Comparison of ENCODE assay signal across 7 mouse cellular contexts in genomic region chr3:158559691-158560650, GRCm38 (mm10). TPM values are rescaled to one million over a fixed set of nuclear protein-coding genes. Genes with fewer than 3 reads are reported as not detected.
A peak's percentile ranks its signal among the peaks of the same experiment; 100 is the strongest.
DNase-seq lines count a peak whose midpoint lies in the region; ATAC-seq and TF ChIP-seq lines count a peak whose summit lies in the region.

No protein-coding gene starts in this region.

- peaks cover 13% of the 10 kb centered on the region for H3K4me1 ChIP-seq in bone marrow macrophage, adult 2 months (ENCODE audit: control insufficient read depth, insufficient read depth, low read length)
- H3K4me1 ChIP-seq in hindbrain, embryonic 13.5 days (replicated peaks), result peaks cover 24% of the 10 kb centered on the region
- peaks cover 21% of the 10 kb centered on the region for H3K4me1 ChIP-seq in limb, embryonic 10.5 days

- H3K9me3 ChIP-seq in hindbrain, embryonic 13.5 days, result no peaks in the 10 kb centered on the region
- H3K9me3 ChIP-seq in limb, embryonic 10.5 days (replicated peaks), result no peaks in the 10 kb centered on the region

- no peak for TF ChIP-seq POLR2A in bone marrow macrophage, adult 2 months (IDR thresholded peaks at IDR 0.05; ENCODE audit: borderline replicate concordance, low read depth, low read length)

- 2% methylated on average over 18 of the region's 18 CpGs for WGBS in hindbrain, embryonic 13.5 days
- 3% methylated on average over 18 of the region's 18 CpGs for WGBS in limb, embryonic 10.5 days

- TF ChIP-seq CTCF in bone marrow macrophage, adult 2 months (IDR thresholded peaks at IDR 0.05; ENCODE audit: low read depth, low read length), result no peak

- no peaks in the 10 kb centered on the region for H3K36me3 ChIP-seq in hindbrain, embryonic 13.5 days
- H3K36me3 ChIP-seq in limb, embryonic 10.5 days, result no peaks in the 10 kb centered on the region

- peak; percentile 49 for ATAC-seq in hindbrain, embryonic 13.5 days (ENCODE audit: low FRiP score)

- peak overlapping the region; percentile 50 for H3K4me3 ChIP-seq in bone marrow macrophage, adult 2 months (ENCODE audit: insufficient read depth, low read length)
- peak overlapping the region; percentile 90 for H3K4me3 ChIP-seq in hindbrain, embryonic 13.5 days
- H3K4me3 ChIP-seq in limb, embryonic 10.5 days, result 0 out of 2 replicates have a peak overlapping the region, but pooled peaks have one; percentile 64

- peak overlapping the region; percentile 78 for H3K4me2 ChIP-seq in hindbrain, embryonic 13.5 days

- no peaks in the 10 kb centered on the region for H3K27me3 ChIP-seq in hindbrain, embryonic 13.5 days
- peaks cover 61% of the 10 kb centered on the region for H3K27me3 ChIP-seq in limb, embryonic 10.5 days (ENCODE audit: low read depth, poor library complexity, severe bottlenecking)

- peak overlapping the region; percentile 95 for H3K9ac ChIP-seq in hindbrain, embryonic 13.5 days

- DNase-seq in embryo, embryonic 10.5 days (ENCODE audit: low spot score), result peak; percentile 15
- DNase-seq in limb, embryonic 10.5 days (ENCODE audit: low spot score), result peak; percentile 34
- peak; percentile 71 for DNase-seq in right cerebral cortex, postnatal 25 days
- DNase-seq in gastrocnemius, postnatal 4 days (ENCODE audit: low spot score in 2 of 2), result no peak
- DNase-seq in adrenal gland, postnatal 10 days, result no peak

- no peak overlapping the region for H3K27ac ChIP-seq in bone marrow macrophage, adult 2 months (ENCODE audit: insufficient read depth, low read depth, low read length)
- H3K27ac ChIP-seq in hindbrain, embryonic 13.5 days, result peak overlapping the region; percentile 94
- H3K27ac ChIP-seq in limb, embryonic 10.5 days, result no peak overlapping the region

RNA-seq across cellular contexts. Expression of gene Lrrc7, which starts 2.0 kb away (rescaled TPM):
- not detected in 2 replicates for polyA plus RNA-seq in bone marrow macrophage, adult 2 months (2012; ENCODE audit: insufficient read depth, insufficient read length, missing spikeins)
- polyA plus RNA-seq in hindbrain, embryonic 13.5 days (2015; fragmentation: Nextera tagmentation; extraction: Ambion mirVana), result 11.5 and 12.2 TPM in 2 replicates
- polyA plus RNA-seq in limb, embryonic 10.5 days (2016; fragmentation: Nextera tagmentation; extraction: Ambion mirVana), result 0.14 and 0.20 TPM in 2 replicates
- under 1 TPM; 0.05 to 0.10 TPM for total RNA-seq in gastrocnemius, postnatal 4 days (2021)
- under 1 TPM; 0.30 to 0.36 TPM for total RNA-seq in adrenal gland, postnatal 10 days (2021)

Comparison
In these comparisons a context has a peak if more than half of its experiments do, and no peak if none do; other contexts are left out.
1. DNase-seq: peak in embryo, embryonic 10.5 days (single experiment), limb, embryonic 10.5 days (single experiment) and right cerebral cortex, postnatal 25 days (single experiment); none in gastrocnemius, postnatal 4 days (0 of 2) and adrenal gland, postnatal 10 days (single experiment).
2. RNA of gene Lrrc7, which starts 2.0 kb away (polyA plus RNA-seq): 11.5 to 12.2 TPM in hindbrain, embryonic 13.5 days; 0.14 to 0.20 TPM in limb, embryonic 10.5 days and not detected in bone marrow macrophage, adult 2 months; every median in the first group is over 10 times any median in the second.
3. Peak in every context shown above with its lines, with median percentiles within 50 percentile points of each other: H3K4me3 ChIP-seq.